Mouse (Mus musculus) kidney, adult 11 months (tissue): ENCODE results near the gene Reps2.

Source experiments
- DNase-seq: peaks from one replicate; pipeline ENCODE4 v3.0.0; 2022

Reps2 gene

DNA sequence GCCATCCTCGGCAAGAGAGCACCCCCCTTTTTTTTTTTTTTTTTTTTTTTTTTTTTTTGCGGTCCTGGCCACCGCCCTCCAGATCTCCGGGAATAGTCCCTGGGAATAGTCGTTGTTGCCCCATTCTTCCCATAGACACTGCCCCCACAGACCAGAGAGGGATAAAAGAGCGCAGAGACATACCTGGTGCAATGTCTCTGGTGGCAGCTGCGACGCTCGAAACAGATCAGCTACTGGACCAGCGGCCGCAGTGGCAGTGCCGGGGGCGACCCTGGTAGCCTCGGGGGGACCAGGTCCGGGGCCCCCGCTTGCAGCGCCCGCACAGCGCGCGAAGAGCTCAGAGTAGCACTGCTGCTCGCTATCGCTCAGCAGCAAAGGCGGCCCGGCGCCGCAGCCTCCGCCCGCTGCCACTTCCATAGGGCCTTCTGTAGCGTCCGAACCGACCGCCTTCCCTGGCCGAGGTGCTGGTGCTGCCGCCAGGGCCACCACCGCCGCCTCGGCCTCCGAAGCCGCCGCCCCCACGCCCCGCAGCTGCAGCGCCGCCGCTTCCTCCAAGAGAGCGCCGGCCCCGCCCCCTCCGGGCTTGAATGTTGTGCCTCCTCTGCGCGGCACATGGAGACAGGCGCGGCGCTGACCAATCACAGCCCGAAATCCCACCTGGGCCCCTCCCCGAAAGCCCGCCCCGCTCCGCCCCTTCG, at the start of gene Reps2:
Gene Reps2 (minus strand): TSS at position 559 of the 698 bp plus-strand sequence.
- DNase-seq = peak; percentile 75

DNA sequence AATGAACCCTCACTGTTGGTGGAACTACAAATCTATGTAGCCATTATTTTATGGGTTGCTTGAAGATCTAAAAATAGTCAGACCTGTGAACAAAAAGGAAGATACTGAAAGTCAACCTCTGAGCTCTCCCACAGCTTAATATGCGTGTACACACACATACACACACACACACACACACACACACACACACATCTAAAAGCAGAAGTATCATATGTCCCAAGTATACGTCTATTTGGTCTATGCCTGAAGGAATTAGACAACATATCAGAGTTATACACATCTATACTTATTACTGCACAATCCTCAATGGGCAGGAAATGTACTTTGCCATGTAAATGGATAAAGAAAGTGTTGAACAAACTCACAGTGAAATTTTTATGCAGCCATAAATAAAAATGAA, 47.8 kb upstream of the Reps2 start:
- no peak for DNase-seq

DNA sequence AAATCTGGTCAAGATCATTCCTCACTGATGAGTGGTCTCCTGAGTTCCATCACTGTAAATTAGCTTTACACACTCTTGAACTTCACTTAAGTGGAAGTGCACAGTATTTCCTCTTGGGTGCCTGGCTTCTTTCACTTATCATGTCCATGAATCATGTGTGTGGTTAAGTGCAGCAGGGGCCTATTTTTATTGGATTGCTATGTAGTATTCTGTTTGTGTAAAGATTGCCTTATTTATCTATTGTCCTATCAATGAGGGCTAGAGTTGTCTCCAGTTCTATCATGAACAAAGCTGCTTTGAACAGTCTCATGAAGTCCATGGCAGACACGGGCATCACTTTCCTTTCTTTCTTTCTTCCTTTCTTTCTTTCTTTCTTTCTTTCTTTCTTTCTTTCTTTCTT, 41.9 kb upstream of the Reps2 start:
- no peak for DNase-seq

DNA sequence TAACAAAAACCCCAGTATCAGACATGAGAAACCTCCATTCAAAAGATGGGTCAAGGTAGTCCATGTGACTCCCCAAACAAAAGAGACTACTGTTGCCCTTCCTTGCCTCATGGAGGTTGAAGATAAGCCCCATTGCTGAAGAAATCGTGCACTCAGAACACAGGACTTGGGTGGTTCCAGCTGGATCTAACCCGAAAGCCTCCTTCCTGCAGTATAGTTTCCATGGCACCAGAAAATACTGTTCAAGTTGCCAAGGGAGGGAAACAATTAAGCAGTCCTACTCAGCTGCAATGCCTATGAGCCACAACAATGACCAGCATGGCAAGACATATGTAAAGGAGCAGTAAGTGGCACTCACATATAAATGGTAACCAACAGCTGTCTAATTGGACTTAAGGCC, 36.1 kb upstream of the Reps2 start:
- no peak for DNase-seq

DNA sequence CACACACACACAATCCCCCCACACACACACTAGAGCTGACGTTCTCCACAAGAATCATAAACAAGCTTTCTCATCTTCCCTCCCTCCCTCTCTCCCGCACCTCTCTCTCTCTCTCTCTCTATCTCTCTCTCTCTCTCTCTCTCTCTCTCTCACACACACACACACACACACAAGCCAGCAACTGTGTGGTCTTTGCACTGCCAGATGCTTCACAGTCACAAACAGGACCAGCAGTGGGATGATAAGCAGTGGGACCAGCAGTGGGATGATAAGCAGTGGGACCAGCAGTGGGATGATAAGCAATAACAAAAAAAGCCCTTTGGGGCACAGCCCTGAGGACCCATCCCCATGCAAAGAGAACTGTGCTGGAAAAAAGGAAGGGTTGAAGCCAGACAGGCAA, 35.4 kb upstream of the Reps2 start:
- no peak for DNase-seq

DNA sequence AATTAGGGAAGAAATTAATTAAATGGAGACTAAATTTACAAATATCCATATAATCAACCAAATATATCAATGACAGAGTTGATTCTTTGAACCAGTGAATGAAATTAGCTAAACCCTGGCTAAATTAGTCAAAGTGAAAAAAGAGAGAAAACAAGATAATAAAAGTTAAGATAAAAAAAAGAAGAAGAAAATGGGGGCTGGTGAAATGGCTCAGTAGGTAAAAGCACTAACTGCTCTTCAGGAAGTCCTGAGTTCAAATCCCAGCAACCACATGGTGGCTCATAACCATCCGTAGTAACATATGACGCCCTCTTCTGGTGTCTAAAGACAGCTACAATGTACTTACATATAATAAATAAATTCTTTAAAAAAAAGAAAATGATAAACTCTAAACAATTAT, 22.7 kb upstream of the Reps2 start:
- no peak for DNase-seq

DNA sequence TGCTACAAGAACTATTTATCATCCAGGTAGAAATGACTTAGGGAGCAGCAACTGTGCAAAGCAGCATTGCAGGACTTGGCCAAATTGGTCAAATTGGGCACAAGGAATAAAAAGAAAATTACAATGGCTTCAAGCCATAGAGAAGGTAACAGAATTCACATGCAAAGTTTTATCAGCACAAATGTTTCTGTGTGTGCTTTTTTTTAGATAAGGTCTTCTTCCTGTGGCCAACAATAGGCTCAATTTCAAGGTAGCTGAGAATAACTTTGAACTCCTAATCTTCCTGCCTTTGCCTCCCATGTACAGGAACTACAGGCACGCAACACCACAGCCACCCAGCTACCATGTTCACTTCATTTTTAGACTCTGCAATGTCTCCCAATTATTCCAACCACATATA, 16.7 kb upstream of the Reps2 start:
- no peak for DNase-seq

DNA sequence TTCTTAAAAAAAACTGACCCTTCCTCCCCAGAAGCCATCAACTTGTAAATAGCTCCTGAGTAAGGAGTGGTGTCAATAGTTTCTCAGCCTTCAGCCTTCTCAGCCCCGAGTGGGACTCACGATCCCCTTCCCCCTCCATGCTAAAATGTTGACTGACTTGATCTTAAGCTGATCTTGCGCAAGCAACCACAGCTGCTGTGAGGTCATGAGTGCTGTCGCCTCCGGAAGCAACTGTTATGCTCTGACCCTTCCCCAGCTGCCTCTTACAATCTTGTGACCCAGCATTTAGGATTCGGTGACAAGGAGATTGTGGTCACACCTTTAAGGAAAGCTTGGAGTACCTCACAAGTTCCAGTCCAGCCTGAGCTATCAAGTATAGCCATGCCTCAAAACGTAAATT, 10.1 kb upstream of the Reps2 start:
- no peak for DNase-seq

DNA sequence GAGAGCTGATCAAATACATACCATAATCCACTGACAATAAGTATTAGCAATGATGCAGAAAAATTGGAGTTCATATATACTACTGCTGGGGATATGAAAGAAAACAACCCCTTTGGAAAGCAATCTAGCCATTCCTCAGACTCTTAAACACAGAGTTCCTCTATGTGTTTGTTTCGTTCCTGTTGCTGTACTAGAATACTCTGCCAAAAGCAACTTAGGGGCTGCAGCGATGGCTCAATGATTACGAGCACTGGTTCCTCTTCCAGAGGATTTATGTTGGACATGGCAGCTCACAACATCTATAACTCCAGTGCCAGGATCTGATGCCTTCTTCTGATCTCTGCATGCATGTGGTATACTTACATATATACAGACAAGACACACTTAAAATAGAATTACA, 9.0 kb upstream of the Reps2 start:
- DNase-seq = no peak

DNA sequence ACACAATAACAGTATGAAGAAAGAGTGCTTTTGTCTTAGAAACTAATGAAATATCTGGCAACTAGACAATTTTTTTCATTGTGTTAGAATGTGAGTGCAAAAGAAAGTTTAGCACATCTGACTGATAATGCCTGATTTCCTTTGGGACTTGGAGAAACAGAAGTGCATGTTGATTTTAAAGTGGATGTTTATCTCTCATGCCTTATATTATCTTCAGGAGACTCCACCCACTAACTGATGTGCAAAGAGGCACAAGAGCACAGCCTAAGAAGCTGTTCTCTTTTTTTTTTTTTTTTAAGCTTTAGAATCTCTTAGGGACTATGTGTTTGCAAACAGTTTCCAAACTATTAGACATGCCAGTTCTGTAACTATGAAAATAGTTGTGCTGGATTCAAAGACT, 7.7 kb upstream of the Reps2 start:
- DNase-seq = no peak

DNA sequence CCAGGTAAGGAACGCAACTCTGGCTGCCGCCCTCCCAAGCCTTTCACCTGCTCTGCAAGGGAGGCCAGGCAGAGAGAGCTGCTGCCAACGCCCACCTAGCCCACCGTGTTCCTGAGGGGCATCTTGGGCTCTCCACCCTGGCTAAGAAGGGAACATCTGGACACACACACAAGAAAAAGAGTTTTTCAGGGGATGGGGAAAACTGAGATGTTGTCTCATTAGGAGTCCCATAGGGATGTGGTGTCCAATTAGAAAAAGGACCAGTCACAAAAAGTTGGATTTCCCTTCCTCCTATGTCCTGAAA, 292 bp upstream of the Reps2 start:
- no peak for DNase-seq

DNA sequence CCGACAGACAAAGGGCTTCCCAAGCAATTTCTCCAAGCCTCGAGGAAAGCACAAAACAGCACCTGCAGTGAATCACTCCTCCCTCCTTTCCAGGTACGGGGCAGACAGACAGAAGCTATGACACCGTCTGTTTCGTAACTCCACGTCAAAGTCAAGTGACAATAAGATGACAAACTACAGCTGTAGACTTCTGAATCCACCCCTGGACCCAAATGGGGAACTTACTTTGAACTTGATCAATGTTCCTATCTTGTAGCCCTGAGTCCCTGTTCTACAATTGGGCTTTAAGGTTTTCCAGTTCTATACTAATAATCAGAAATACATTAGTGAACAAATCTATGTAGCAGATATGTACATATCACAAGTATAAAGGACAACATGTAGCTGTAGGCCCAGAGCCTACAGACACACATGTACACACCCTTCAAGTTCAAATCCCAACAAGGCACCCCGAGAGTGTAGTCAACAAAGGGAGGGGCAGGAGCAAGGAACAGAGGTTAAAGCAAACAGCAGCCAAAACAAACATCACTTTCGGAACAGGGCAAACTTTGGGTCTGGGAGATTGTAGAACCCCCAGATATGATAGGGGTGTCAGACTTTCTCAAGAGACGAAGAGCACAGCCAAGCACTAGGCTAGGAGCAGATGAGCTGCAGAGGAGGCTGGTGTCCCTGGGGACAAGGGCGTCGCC, 903 bp downstream of the Reps2 start:
- no peak for DNase-seq

DNA sequence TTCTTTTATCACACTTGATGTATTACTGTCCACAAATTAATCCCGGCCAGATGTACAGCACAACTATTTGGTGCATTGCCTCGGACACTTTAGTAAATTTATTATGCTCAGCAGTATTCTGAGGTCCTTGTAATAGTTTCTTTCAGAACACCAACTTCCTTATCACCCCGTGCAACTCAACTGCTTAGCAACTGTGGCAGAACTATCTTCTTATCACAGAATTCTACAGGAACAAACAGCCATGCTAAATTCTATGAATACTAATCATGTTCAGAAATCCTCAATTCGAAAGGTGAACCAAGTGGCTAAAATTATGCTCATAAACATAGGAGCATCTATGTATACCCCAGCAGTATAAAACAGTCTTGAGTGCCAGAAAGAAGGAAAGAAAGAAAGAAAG, 1.7 kb downstream of the Reps2 start:
- no peak for DNase-seq

DNA sequence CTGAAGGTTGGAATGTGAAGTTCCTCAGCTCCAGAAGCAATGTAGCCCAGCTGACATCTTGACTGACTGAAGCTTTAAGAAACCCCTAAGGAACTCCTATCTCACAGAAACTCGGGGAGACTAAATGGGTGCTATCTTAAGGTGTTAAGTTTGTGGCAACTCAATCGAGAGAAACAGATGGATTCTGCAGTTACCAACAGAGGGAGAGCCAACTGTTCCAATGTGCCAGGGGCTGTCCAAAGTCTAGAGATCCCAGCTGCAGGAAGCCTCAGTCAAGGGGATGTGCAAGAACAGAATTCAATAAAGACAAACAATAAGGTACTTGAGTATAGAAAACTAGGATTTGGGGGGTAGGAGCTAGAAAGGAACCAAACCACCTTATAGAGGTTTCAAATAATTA, 8.3 kb downstream of the Reps2 start:
- DNase-seq = no peak

DNA sequence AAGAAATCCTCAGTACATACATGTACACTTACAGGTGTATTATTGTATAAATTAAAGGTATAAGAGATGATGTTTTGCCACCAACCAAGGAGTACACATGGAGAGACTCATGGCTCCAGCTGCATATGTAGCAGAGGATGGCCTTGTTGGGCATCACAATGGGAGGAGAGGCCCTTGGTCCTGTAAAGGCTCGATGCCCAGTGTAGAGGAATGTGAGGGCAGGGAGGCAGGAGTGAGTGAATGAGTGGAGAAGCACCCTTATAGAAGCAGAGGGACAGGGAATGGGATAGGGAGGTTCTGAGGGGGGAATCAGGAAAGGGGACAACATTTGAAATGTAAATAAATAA, 21.4 kb downstream of the Reps2 start:
- no peak for DNase-seq

DNA sequence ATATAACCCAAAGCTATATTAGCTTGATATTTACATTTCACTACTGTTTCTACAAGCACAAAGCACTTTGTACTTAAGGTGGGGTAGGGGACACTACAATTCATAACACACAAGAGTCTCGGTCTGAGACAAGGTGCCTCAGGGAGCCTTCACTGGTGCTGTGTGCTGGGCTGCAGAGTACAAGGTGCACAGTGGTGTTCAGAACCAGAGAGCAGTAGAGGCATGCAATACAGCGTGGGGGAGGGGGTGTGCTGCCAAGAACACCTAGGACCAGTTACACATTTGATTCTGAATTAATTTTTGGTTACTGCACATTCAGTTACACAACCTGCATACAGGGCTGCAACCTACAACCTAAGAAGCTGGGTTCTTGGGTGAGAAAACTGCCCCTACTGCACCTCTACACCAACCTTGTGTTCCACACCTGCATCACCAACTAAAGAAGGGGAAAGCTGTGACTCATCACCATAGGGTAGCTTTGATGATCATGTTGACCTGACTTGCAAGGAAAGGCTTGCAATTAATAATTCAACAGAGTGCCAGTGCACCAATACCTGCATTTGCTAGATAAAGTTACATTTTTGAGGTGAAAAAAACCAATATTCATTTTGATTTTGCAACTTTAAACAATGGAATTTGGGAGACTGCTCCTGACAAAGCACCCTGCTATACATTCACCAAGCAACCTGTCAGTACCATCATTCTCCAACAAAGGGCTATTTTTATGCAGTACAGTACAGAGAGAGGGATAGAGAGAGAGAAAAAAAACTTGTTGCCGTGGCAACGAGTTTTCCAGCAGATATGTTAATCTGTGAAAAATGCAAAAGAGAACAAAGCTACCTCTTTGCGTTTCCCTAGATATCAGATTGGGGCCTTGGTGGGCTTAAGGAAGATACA, 22.0 kb downstream of the Reps2 start:
- no peak for DNase-seq

DNA sequence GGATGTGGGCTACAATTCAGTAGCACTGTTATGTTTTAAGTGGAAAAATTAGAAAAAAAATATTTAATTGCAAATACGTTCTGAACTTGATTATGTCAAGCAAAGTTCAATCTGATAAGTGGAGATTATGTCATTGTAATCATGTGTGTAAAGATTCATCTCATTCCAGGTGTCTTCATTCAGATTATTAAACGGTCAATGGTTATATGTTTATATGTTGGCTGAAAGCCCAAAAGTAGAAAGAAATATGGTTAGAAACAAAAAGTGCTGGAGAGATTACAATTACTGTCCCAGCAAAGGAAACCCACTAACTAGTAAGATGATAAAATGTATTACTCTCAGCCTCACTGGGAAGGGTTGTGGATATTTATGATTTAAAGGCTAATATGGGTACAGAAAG, 23.7 kb downstream of the Reps2 start:
- DNase-seq = no peak

DNA sequence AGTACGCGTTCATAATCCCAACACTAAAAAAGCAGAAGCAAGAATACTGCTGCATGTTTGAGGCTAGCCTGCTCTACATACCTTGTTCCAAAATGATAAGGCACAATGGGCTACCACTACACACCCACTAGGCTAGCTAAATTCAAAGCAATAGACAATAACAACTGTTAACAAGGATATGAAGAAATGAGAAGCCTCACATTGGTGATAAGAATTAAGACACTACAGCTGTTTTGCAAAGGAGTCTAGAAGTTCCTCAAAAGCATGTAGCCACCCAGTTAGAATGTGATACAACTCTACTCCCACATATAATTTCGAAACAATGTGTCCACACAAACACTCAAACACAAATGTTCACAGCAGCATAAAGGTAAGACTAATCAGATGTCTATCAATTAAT, 24.9 kb downstream of the Reps2 start:
- no peak for DNase-seq

DNA sequence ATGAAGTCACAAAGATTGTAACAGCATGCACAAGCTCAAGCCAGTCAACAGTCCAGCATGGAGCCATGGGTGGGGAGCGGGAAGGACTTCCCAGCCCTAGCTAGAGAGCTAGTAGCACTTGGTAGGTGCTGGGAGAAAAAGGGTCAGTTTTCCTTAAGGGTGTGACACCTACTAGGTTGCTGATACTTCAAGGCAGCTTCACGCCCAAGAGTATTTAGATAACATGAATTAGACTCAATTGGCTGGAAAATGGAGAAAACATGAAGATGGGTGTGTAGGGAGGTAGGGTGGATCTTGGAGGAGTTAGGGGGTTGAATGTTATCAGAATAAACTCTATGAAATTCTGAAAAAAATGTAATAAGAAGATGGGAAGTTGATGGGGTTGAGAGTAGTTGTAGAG, 37.3 kb downstream of the Reps2 start:
- DNase-seq = no peak

DNA sequence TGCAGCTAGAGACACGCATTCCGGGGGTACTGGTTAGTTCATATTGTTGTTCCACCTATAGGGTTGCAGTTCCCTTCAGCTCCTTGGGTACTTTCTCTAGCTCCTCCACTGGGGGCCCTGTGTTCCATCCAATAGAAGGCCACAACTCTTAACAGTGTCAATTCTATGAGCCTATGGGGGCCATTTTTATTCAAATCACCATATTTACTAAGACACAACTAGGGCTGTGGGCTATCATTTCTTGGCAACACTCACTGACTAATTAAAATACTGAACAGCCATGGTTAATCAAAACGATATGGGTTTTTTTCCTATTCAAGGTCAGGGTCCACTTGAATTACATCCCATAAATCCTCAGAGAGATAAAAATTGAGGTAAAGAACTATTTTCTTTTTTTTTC, 43.8 kb downstream of the Reps2 start:
- DNase-seq = no peak

DNA sequence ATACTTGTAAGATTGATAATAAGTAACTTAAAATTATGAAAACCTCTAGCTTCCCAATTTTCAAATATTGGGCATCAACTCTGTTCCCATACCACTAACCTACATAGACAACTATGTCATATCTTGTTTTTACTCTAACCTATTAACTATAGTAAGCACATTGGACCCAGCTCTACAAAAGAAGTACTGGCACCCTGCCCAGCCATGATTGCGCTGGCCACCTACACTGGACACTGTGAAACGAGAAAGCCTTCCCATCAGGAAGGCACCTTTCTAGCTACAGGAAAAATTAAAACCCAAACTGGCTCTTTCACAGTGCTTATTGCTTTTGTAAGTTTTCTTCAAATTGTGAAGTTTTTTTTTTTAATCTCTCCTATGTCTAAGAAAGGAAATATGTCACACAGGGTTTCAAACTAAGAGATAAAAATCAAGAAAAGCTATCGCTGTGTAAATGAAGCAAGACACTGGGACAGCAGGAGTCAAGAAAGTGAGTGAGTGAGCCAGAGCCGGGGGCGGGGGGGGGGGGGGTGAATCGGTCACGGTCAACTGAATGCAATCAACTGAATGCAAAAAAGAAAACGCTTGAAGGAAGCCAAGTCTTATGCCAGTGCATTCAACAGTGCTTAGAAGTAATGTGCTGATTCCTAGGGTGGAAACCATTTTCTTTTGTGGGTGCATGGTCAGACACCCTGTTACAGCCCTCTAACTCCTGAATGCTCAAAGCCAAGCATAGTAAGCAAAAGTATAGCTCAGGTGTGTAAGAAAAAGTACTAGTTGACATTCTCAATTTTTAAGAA, 52.2 kb downstream of the Reps2 start:
- DNase-seq = peak; percentile 35

DNA sequence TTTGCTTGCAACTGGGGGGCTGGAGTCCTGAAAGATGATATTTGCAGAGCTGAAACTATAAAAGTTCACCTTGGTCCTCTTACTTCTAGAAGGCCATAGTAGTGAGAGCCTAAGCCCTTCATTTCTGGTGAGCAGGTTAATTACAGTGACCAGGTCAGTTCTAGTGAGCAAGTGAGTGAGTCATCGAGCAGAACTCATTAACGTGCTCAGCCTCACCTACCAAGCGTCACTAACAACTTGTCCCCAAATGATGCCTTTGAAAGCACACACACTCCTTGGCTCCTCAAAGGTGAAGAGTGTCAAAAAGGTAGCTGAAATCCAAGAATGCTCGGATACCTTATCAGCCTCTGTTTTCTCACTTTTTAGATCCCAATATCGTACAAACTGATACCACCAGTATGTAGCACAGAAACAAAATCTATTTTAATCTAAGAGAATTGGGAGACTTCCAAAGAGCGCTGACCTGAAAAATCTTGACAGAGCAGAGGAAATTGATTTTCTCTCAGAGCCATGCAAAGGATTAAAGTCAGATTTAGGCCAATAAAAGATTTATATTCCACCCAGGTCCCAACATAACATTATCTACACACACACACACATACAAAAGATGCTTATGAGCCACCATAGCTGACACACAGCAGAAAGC, 53.2 kb downstream of the Reps2 start:
- no peak for DNase-seq
